Mouse (Mus musculus) embryonic fibroblast, embryonic 13.5 days (primary cell): Measurements from ENCODE around the gene Hsp90b1. TPM values are rescaled to one million over a fixed set of nuclear protein-coding genes. Genes with fewer than 3 reads are reported as not detected.

Source experiments
- H3K27ac ChIP-seq: 2 replicates; pipeline ENCODE4 v1.5.1; 2012; ENCODE audit warnings: low read length, control low read depth, inconsistent platforms; ENCODE audit not compliant: insufficient read depth
- H3K4me1 ChIP-seq: 2 replicates; pipeline ENCODE4 v1.6.1; 2011; ENCODE audit warnings: low read length; ENCODE audit not compliant: control insufficient read depth, insufficient read depth
- H3K4me3 ChIP-seq: 2 replicates; pipeline ENCODE4 v1.5.1; 2011; ENCODE audit warnings: mild to moderate bottlenecking, control low read depth, low read length; ENCODE audit not compliant: insufficient read depth
- CTCF ChIP-seq: IDR thresholded peaks from 2 replicates; pipeline ENCODE4 v1.5.1; 2011; ENCODE audit warnings: mild to moderate bottlenecking, control low read depth, low read length, moderate library complexity, borderline replicate concordance; ENCODE audit not compliant: insufficient read depth
- POLR2A ChIP-seq: IDR thresholded peaks from 2 replicates; pipeline ENCODE4 v1.6.1; 2011; ENCODE audit warnings: low read depth, mild to moderate bottlenecking, control low read depth, low read length, moderate library complexity
- polyA plus RNA-seq: library from polyadenylated mRNA; stranded (reverse); fragments of >200 nt; gene quantifications from 2 replicates; pipeline ENCODE4 v1.2.4, GENCODE M21; 2011; ENCODE audit warnings: low read depth; ENCODE audit not compliant: missing spikeins, insufficient read length

Hsp90b1 gene
- 1,488 and 1,495 TPM in 2 replicates for polyA plus RNA-seq

DNA sequence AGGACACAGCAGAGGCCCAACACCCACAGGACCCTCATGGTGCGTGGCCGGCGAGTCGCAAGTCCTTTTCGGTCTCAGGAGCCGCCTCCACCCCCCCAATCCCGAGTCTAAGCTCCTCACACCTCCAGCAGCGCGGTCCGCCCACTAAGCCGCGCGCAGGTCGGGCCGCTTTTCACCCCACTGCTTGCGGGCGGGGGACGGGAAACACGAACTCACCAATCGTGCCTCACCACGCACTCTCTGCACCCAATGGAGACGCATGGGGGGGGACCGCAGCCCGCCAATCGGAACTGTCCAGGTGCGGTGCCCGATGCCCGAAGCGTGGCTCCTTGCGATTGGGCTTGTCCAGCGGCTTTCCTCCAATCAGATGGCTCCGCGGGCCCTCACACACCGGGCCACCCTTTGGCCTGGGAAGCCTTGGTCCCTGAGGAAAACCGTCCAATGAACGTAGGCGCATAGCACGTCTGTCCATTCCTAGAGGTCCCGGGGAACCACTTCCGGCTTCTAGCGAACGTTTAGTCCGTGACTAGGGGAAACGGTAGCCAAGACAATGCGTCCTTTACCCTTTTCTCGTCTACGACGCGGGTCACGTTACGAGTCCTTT, at the start of gene Hsp90b1, which contains the start of gene Ttc41:
Gene Hsp90b1, minus strand, starts transcription at position 192 of the 604 bp plus-strand sequence.
Gene Ttc41, plus strand, starts transcription at position 494 of the 604 bp plus-strand sequence.
- Histone ChIP-seq H3K27ac (peak within 1 kb of the TSS; percentile 96), H3K4me3 (peak within 1 kb of the TSS; percentile 88), H3K4me1 (peaks cover 18% of the 10 kb centered on the region)
- TF ChIP-seq CTCF: no peak
- peak; percentile 98 for TF ChIP-seq POLR2A

DNA sequence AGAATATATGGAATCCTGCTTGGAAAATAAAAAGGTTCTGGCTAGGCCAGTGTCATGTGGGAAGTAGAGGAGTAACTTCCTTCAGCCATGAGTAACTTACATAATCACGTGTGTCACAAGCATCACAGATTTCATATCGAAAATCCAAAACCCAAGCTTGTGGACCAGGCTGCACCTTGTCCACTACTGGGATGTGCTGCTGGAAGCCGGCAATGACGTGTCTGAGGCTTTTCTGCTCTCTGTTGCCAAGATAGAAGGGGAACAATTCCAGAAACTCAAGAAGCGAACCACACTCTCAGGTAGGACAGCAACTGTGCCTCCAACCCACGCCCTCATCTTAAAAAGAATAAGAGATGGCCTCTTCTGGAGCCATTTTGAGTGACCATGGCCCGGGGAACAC, 39.0 kb upstream of the Hsp90b1 start:
- TF ChIP-seq CTCF: no peak
- no peak overlapping the region for H3K4me3 ChIP-seq
- no peaks in the 10 kb centered on the region for H3K4me1 ChIP-seq
- H3K27ac ChIP-seq: no peak overlapping the region

DNA sequence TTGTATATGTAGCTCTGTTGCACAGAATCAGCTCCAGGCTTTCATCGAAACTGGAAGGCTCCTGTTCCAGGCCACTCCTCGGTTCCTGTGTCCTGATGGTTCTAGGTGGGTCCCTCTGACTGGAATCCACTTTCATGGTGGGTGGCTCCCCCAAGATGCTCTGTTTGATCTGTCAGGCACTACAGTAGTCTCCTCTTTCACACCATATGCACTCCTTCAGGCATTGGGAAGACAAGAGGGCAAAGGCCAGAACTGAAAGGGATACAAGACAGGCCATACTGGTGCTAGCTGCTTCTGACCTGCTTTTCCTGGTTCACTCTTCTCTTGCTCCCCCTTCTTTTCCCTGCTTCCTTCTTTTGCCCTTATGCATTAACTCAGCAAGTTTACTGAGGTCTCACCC, 37.6 kb upstream of the Hsp90b1 start:
- Histone ChIP-seq H3K27ac (no peak overlapping the region), H3K4me1 (no peaks in the 10 kb centered on the region), H3K4me3 (no peak overlapping the region)
- TF ChIP-seq POLR2A (no peak), CTCF (no peak)

DNA sequence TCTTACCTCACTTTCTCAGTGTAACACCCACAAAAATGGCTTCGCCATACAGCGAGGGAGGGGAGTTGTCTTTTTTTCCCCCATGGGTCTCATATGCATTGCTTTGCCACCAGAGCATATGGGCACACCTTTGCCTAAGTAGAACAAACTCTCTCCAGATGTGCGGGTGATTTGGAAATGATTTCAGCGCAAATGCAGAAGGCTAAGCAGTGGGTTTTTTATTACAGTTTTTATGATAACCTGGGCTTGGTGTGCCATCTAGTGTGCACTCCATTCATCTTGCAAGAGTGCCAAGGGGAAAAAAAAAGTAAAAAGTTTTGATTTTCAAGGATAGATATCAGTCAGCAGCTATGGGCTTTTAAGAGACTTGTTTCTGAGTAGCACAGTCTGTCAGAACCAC, 29.7 kb upstream of the Hsp90b1 start:
- Histone ChIP-seq H3K4me1 (no peaks in the 10 kb centered on the region), H3K27ac (no peak overlapping the region), H3K4me3 (no peak overlapping the region)
- TF ChIP-seq POLR2A (no peak), CTCF (no peak)

DNA sequence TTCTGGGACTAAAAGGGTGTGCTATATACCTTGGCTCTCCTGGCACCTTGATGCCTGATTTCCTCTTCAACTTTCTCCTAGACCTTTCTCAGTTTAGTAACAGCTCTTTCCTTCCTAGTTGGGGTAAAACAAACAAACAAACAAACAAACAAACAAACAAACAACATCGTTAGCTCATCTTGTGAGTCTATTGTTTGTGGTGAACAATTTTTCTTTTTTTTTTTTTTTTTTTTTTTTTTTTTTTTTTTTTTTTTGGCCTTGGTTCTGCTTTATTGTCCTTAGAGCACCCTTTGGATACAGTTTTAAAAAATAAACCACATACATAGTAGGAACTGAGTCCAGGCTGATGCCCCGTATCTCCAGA, 26.2 kb upstream of the Hsp90b1 start:
- H3K4me1 ChIP-seq: no peaks in the 10 kb centered on the region
- TF ChIP-seq CTCF: no peak
- TF ChIP-seq POLR2A: no peak
- H3K4me3 ChIP-seq: no peak overlapping the region

DNA sequence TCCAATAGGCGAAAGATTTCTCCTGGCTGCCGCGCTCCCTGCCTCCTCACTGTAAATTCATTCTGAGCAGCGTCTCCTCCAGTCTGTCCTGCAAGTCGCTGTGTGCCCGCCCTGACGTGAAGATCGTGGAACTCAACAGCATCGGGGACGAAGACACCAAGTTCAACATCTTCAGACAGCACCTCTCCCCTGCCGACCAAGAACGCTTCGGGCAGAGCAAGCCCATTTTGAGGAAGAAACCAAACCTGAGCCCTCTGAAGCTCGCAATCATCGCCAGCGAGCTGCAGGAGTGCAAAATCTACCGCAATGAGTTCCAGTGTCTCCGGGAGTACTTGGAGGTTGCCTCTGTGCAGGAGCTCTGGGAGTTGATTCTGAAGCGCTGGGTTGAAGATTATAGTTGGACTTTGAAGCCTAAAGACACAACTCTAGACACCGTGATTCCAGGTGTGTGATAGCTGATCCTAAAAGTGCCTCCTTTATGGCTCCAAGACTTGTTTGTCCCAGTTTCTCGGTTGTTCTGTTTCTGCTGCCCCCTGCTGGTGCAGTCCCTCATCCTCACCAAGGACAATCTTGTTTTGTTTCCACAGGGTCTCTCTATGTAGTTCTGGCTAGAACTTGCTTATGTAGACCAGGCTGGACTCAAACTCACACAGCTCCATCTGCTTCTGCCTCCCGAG, 25.7 kb upstream of the Hsp90b1 start:
- no peak overlapping the region for H3K27ac ChIP-seq
- TF ChIP-seq CTCF (0 out of 2 replicates have a peak, but pooled peaks have one; percentile 38), POLR2A (no peak)
- H3K4me1 ChIP-seq: no peaks in the 10 kb centered on the region
- H3K4me3 ChIP-seq: peak overlapping the region; percentile 50

More for the DNA sequence above, 26.2 kb upstream of the Hsp90b1 start:
- no peak overlapping the region for H3K27ac ChIP-seq

DNA sequence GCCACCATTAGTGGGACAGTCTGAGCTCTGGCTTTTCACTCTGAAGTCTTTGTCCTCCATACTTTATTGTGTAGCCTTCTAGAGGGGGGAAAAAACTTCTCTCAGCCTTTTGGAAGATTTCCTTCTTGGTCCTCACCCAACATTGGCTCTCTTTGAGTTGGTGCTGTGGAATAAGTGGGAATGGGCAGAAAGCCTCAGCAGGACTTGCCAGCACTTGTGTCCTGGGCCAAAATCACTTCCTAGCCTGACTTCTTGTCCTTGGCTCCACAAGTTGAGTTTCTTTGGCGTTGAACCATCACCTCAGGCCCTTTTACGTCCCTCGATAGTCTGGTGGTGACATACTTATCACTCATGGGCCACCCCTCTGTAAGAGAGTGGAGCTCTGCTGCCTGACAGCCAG, 22.9 kb upstream of the Hsp90b1 start:
- no peaks in the 10 kb centered on the region for H3K4me1 ChIP-seq
- TF ChIP-seq POLR2A: no peak
- TF ChIP-seq CTCF: no peak
- no peak overlapping the region for H3K4me3 ChIP-seq
- no peak overlapping the region for H3K27ac ChIP-seq

DNA sequence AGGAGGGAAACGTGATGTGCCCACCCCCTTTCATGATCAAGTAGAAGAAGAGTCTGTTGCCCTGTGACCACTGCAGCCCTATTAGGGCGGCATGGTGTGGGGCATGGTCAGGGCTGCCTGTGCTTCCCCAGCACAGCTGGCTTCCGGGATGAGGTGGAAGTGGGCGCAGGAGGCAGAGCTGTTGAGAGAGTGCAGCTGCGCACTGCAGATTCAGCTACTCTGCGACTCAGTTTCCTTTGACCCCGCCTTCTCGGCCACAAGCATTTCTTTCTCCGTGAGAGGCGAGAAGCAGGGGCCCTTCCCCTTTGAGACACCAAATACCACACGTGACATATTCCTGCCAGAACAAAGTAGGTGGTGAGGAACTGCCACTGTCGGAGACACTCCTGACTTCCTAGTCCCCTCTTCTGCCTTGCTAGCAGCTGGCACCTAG, 22.3 kb upstream of the Hsp90b1 start:
- Histone ChIP-seq H3K27ac (no peak overlapping the region), H3K4me3 (no peak overlapping the region), H3K4me1 (no peaks in the 10 kb centered on the region)
- TF ChIP-seq POLR2A (peak; percentile 57), CTCF (no peak)

DNA sequence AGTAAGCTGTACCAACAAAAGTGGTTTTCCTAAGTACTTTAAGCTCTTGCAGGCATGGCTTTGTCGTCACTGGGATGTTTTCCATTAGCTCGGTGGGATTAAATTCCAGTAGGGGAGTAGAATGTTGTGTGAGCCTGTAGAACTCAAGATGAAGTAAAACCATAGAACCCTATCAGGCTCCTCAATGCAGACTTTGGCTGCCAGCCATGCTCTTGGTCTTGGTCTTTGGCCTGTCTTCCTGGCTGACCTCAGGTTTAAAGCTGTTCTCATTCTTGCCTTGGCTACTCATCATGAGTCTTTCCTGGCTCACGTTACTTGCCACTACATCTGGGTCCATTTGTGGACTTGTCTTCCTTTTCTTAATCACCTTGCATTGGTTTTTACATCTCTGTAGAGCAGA, 6.8 kb upstream of the Hsp90b1 start:
- TF ChIP-seq POLR2A (no peak), CTCF (no peak)
- Histone ChIP-seq H3K27ac (no peak overlapping the region), H3K4me3 (no peak overlapping the region), H3K4me1 (peaks cover 5% of the 10 kb centered on the region)

DNA sequence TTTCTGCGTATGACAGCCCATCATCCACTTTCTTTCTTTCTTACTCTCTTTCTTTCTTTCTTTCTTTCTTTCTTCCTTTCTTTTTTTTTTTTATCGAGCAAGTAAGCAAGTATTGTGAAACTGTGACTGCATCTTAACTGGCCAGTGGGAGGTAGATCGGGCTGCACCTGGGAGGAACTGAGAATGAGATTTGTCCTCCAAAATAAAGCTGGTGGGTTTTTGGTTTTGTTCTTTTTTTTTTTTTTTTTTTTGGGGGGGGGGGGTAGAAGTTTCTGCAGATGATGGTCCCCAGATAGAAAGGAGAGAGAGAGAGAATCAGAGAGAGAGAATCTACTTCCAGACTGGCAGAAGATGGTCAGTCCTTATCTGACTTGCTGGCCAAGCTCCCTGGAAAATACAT, 1.8 kb upstream of the Hsp90b1 start:
- TF ChIP-seq CTCF: no peak
- TF ChIP-seq POLR2A: no peak
- H3K4me3 ChIP-seq: no peak overlapping the region
- H3K27ac ChIP-seq: peak overlapping the region; percentile 96; the same call in 1 of the 2 replicates
- H3K4me1 ChIP-seq: peaks cover 6% of the 10 kb centered on the region
